9 mouse cellular contexts compared by ENCODE assay signal in genomic region chr6:142659038-142659437, GRCm38 (mm10). TPM values are rescaled to one million over a fixed set of nuclear protein-coding genes. Genes with fewer than 3 reads are reported as not detected.
DNase-seq lines count a peak whose midpoint lies in the region; ATAC-seq and TF ChIP-seq lines count a peak whose summit lies in the region.
"Had no signal": no experiment of that assay in that cellular context is flagged by ENCODE, and none has a peak within 500 bp of the region (broad histone marks: within the 10 kb centered on the region; RNA-seq: fewer than 3 reads in every experiment).

No protein-coding gene starts in this region.

- no peak for ATAC-seq in cerebellum, adult (ENCODE audit: insufficient number of reproducible peaks, low FRiP score, low TSS enrichment)
- ATAC-seq in lung, embryonic 14.5 days (ENCODE audit: insufficient read depth) = no peak
- ATAC-seq in erythroblast, adult 5-6 weeks (replicated peaks; ENCODE audit: low FRiP score, poor library complexity, severe bottlenecking) = 0 out of 2 replicates have a peak, but pooled peaks have one; percentile 49
- no peak for ATAC-seq in hindbrain, embryonic 16.5 days

- no peak overlapping the region for H3K27ac ChIP-seq in lung, embryonic 14.5 days (ENCODE audit: low read depth)
- H3K27ac ChIP-seq in hindbrain, embryonic 16.5 days (ENCODE audit: low read depth, low read length) = no peak overlapping the region
- H3K27ac ChIP-seq: heart, embryonic 15.5 days had no signal

- no peaks in the 10 kb centered on the region for H3K4me1 ChIP-seq in lung, embryonic 14.5 days (ENCODE audit: insufficient read depth)
- H3K4me1 ChIP-seq in hindbrain, embryonic 16.5 days (ENCODE audit: control insufficient read depth, insufficient read depth, low read depth, low read length) = no peaks in the 10 kb centered on the region
- H3K4me1 ChIP-seq: heart, embryonic 15.5 days had no signal

- WGBS in lung, embryonic 14.5 days = 68% methylated on average over 5 of the region's 5 CpGs
- 64% methylated on average over 5 of the region's 5 CpGs for WGBS in hindbrain, embryonic 16.5 days

- H3K36me3 ChIP-seq in lung, embryonic 14.5 days (ENCODE audit: insufficient read depth) = no peaks in the 10 kb centered on the region
- no peaks in the 10 kb centered on the region for H3K36me3 ChIP-seq in hindbrain, embryonic 16.5 days (ENCODE audit: control insufficient read depth, insufficient read depth, low read length)

- no peak overlapping the region for H3K4me2 ChIP-seq in lung, embryonic 14.5 days
- H3K4me2 ChIP-seq in hindbrain, embryonic 16.5 days (ENCODE audit: low read length) = no peak overlapping the region
- H3K4me2 ChIP-seq: heart, embryonic 15.5 days had no signal

- H3K4me3 ChIP-seq in lung, embryonic 14.5 days (ENCODE audit: low read depth, low read length) = no peak overlapping the region
- H3K4me3 ChIP-seq in hindbrain, embryonic 16.5 days (ENCODE audit: low read length) = no peak overlapping the region
- H3K4me3 ChIP-seq: heart, embryonic 15.5 days had no signal

- peak; percentile 60 to 67 for DNase-seq in cerebellum, postnatal 10 days
- DNase-seq in lung, embryonic 14.5 days = peak; percentile 62
- no peak for DNase-seq in lung, postnatal 25 days (ENCODE audit: low spot score)
- peak; percentile 60 for DNase-seq in thymus, postnatal 0 days (ENCODE audit: low spot score)
- no peak for DNase-seq in frontal cortex, adult 2 months (ENCODE audit: extremely low spot score in 1 of 2, low spot score in 1 of 2)

- peak; percentile 53 for TF ChIP-seq CTCF in lung, embryonic 14.5 days (IDR thresholded peaks at IDR 0.05; ENCODE audit: low read depth)

- no peaks in the 10 kb centered on the region for H3K27me3 ChIP-seq in lung, embryonic 14.5 days (ENCODE audit: insufficient read depth, low read length)
- H3K27me3 ChIP-seq in hindbrain, embryonic 16.5 days (replicated peaks; ENCODE audit: control insufficient read depth, insufficient read depth, low read length) = no peaks in the 10 kb centered on the region
- H3K27me3 ChIP-seq: heart, embryonic 15.5 days had no signal

- no peak overlapping the region for H3K9ac ChIP-seq in lung, embryonic 14.5 days
- H3K9ac ChIP-seq in hindbrain, embryonic 16.5 days (ENCODE audit: low read depth, low read length) = no peak overlapping the region
- H3K9ac ChIP-seq: heart, embryonic 15.5 days had no signal

- no peaks in the 10 kb centered on the region for H3K9me3 ChIP-seq in lung, embryonic 14.5 days (ENCODE audit: low read depth, low read length)
- no peaks in the 10 kb centered on the region for H3K9me3 ChIP-seq in hindbrain, embryonic 16.5 days (ENCODE audit: control insufficient read depth, low read length)
- H3K9me3 ChIP-seq: heart, embryonic 15.5 days had no signal

RNA-seq across cellular contexts. Expression of gene Abcc9, which starts 43.1 kb away (rescaled TPM):
- polyA plus RNA-seq in lung, embryonic 14.5 days (2014; fragmentation: Nextera tagmentation; extraction: Ambion mirVana) = 4.9 and 6.3 TPM in 2 replicates
- not detected in 2 replicates for total RNA-seq in erythroblast, adult 5-6 weeks (2015; ENCODE audit: low replicate concordance)
- total RNA-seq in erythroblast, adult 5-6 weeks (2017; ENCODE audit: low replicate concordance) = 0.17 TPM in 1 of 2 replicates, not detected in the other
- 1.5 and 1.7 TPM in 2 replicates for polyA plus RNA-seq in thymus, postnatal 0 days (2015; fragmentation: Nextera tagmentation; extraction: Ambion mirVana)
- 2.5 and 3.4 TPM in 2 replicates for polyA plus RNA-seq in frontal cortex, adult 2 months (2012; rRNA removed)
- polyA plus RNA-seq in hindbrain, embryonic 16.5 days (2015; fragmentation: Nextera tagmentation; extraction: Ambion mirVana) = 2.8 and 4.3 TPM in 2 replicates

Comparison
In these comparisons a context has a peak if more than half of its experiments do, and no peak if none do; other contexts are left out.
1. DNase-seq: peak in cerebellum, postnatal 10 days (2 of 2), lung, embryonic 14.5 days (single experiment) and thymus, postnatal 0 days (single experiment); none in lung, postnatal 25 days (single experiment) and frontal cortex, adult 2 months (0 of 2).